Mouse (Mus musculus) heart, postnatal 0 days (tissue): Measurements from ENCODE around the gene Bpifb1.

ENCODE experiments used
- CTCF ChIP-seq: IDR thresholded peaks from 2 replicates; pipeline ENCODE4 v1.5.1; 2016; ENCODE audit warnings: antibody characterized with exemption, control low read depth, low read depth
- EP300 ChIP-seq: IDR thresholded peaks from 2 replicates; pipeline ENCODE4 v1.6.1; 2016; ENCODE audit warnings: antibody characterized with exemption, low read depth

DNA sequence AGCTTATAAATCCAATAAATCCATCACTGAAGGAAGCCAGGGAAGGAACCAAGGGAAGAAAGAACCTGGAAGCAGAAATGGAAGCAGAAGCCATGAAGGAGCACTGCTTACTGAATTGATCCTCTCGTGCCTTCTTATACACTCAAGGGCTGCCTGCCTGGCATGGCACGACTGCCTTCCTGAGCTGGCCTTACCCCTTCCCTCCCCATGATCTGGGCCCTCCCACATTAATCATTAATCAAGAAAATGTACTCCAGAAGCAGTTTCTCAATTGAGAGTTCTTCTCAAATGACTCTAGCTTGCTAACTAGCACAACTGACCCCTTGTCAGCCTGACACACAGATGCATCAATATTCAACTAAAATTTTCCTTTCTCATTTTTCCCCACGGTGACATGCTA lies 21.4 kb upstream of the Bpifb1 start:
- no peak for TF ChIP-seq CTCF
- TF ChIP-seq EP300, result no peak
